In the genomic region with DNA sequence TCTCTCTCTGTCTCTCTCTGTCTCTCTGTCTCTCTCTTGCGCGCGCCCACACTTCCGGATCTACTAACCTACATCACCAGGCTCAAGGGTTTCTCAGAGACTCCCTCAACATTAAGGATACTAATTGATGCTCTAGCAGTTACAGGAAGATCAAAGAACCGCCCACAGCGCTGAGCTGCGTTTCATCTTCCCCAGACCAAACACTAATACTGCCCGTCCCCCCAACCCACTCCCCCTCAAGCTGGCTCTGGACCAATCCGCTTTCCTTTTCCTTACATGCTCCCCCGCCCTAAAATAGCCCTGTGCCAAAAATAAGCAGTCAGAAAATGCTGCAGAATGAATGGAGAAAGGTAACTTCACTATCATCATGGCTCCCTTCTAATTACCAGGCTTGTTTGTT, we compare ENCODE assay signal across 14 mouse cellular contexts.
DNase-seq lines count a peak whose midpoint lies in the region; ATAC-seq and TF ChIP-seq lines count a peak whose summit lies in the region.
"Had no signal": no experiment of that assay in that cellular context is flagged by ENCODE, and none has a peak within 500 bp of the region (broad histone marks: within the 10 kb centered on the region; RNA-seq: fewer than 3 reads in every experiment).

No protein-coding gene starts in this region.

- WGBS in hindbrain, postnatal 0 days, result 67% methylated on average over 10 of the region's 10 CpGs
- WGBS in hindbrain, embryonic 11.5 days, result 82% methylated on average over 10 of the region's 10 CpGs
- WGBS in lung, adult 2 months, result 49% methylated on average over 10 of the region's 10 CpGs
- 48% methylated on average over 10 of the region's 10 CpGs for WGBS in forebrain, embryonic 14.5 days
- WGBS in midbrain, postnatal 0 days, result 60% methylated on average over 10 of the region's 10 CpGs
- WGBS in thymus, adult 2 months, result 89% methylated on average over 10 of the region's 10 CpGs

- no peak overlapping the region for H3K4me2 ChIP-seq in hindbrain, postnatal 0 days (ENCODE audit: low read depth, low read length)
- no peak overlapping the region for H3K4me2 ChIP-seq in hindbrain, embryonic 11.5 days (replicated peaks; ENCODE audit: low read depth, low read length)
- no peak overlapping the region for H3K4me2 ChIP-seq in forebrain, embryonic 14.5 days (ENCODE audit: low read length)
- H3K4me2 ChIP-seq in midbrain, postnatal 0 days (ENCODE audit: low read depth, low read length, poor library complexity, severe bottlenecking), result no peak overlapping the region
- H3K4me2 ChIP-seq: embryonic facial prominence, embryonic 13.5 days had no signal

- H3K27me3 ChIP-seq in hindbrain, postnatal 0 days (ENCODE audit: insufficient read depth, low read length), result no peaks in the 10 kb centered on the region
- no peaks in the 10 kb centered on the region for H3K27me3 ChIP-seq in hindbrain, embryonic 11.5 days (ENCODE audit: control insufficient read depth, insufficient read depth, low read length)
- H3K27me3 ChIP-seq in forebrain, embryonic 14.5 days (replicated peaks; ENCODE audit: control insufficient read depth, insufficient read depth, low read length), result no peaks in the 10 kb centered on the region
- no peaks in the 10 kb centered on the region for H3K27me3 ChIP-seq in midbrain, postnatal 0 days (ENCODE audit: insufficient read depth, low read length)
- no peaks in the 10 kb centered on the region for H3K27me3 ChIP-seq in thymus, adult 2 months (ENCODE audit: control insufficient read depth, insufficient read depth, low read length)
- H3K27me3 ChIP-seq: CH12.LX; embryonic facial prominence, embryonic 13.5 days; Patski had no signal

- TF ChIP-seq POLR2A in lung, adult 2 months (IDR thresholded peaks at IDR 0.05; ENCODE audit: borderline replicate concordance, extremely low read depth, low read depth, low read length), result no peak
- no peak for TF ChIP-seq POLR2A in thymus, adult 2 months (IDR thresholded peaks at IDR 0.05; ENCODE audit: control insufficient read depth, extremely low read depth, insufficient read depth, low read length, poor library complexity)

- peak; percentile 36 for DNase-seq in hindbrain, postnatal 0 days (ENCODE audit: low spot score)
- no peak for DNase-seq in hindbrain, embryonic 11.5 days (ENCODE audit: low spot score)
- DNase-seq in lung, postnatal 10 days, result peak; percentile 50
- no peak for DNase-seq in lung, adult 2 months
- DNase-seq in forebrain, embryonic 14.5 days (ENCODE audit: low spot score), result peak; percentile 73
- peak; percentile 46 for DNase-seq in midbrain, postnatal 0 days (ENCODE audit: low spot score)
- DNase-seq in thymus, adult 2 months, result no peak
- DNase-seq: adrenal gland, adult 2 months; cerebellum, postnatal 25 days; heart, postnatal 10 days; thymus, postnatal 14 days had no signal

- H3K9me3 ChIP-seq in hindbrain, postnatal 0 days (ENCODE audit: low read length), result no peaks in the 10 kb centered on the region
- no peaks in the 10 kb centered on the region for H3K9me3 ChIP-seq in hindbrain, embryonic 11.5 days (ENCODE audit: control insufficient read depth, low read length)
- no peaks in the 10 kb centered on the region for H3K9me3 ChIP-seq in forebrain, embryonic 14.5 days (replicated peaks; ENCODE audit: control insufficient read depth, low read length)
- H3K9me3 ChIP-seq in midbrain, postnatal 0 days (ENCODE audit: low read length), result no peaks in the 10 kb centered on the region
- H3K9me3 ChIP-seq: embryonic facial prominence, embryonic 13.5 days had no signal

- no peak overlapping the region for H3K27ac ChIP-seq in hindbrain, postnatal 0 days
- no peak overlapping the region for H3K27ac ChIP-seq in hindbrain, embryonic 11.5 days (ENCODE audit: low read depth, low read length)
- no peak overlapping the region for H3K27ac ChIP-seq in forebrain, embryonic 14.5 days (ENCODE audit: low read depth, low read length)
- no peak overlapping the region for H3K27ac ChIP-seq in midbrain, postnatal 0 days (ENCODE audit: low read depth, low read length)
- H3K27ac ChIP-seq in thymus, adult 2 months (ENCODE audit: control insufficient read depth, insufficient read depth, low read length), result no peak overlapping the region
- H3K27ac ChIP-seq: embryonic facial prominence, embryonic 13.5 days had no signal

- H3K36me3 ChIP-seq in hindbrain, postnatal 0 days (ENCODE audit: insufficient read depth, low read length), result no peaks in the 10 kb centered on the region
- H3K36me3 ChIP-seq in hindbrain, embryonic 11.5 days (ENCODE audit: control insufficient read depth, insufficient read depth, low read length), result no peaks in the 10 kb centered on the region
- no peaks in the 10 kb centered on the region for H3K36me3 ChIP-seq in forebrain, embryonic 14.5 days (ENCODE audit: control insufficient read depth, insufficient read depth, low read length)
- no peaks in the 10 kb centered on the region for H3K36me3 ChIP-seq in midbrain, postnatal 0 days (ENCODE audit: insufficient read depth, low read length)
- no peaks in the 10 kb centered on the region for H3K36me3 ChIP-seq in thymus, adult 2 months (ENCODE audit: control insufficient read depth, insufficient read depth, low read length)
- H3K36me3 ChIP-seq: embryonic facial prominence, embryonic 13.5 days had no signal

- H3K4me1 ChIP-seq in hindbrain, postnatal 0 days (ENCODE audit: insufficient read depth, low read length), result no peaks in the 10 kb centered on the region
- no peaks in the 10 kb centered on the region for H3K4me1 ChIP-seq in hindbrain, embryonic 11.5 days (replicated peaks; ENCODE audit: control insufficient read depth, insufficient read depth, low read length)
- no peaks in the 10 kb centered on the region for H3K4me1 ChIP-seq in lung, adult 2 months (ENCODE audit: control insufficient read depth, insufficient read depth, low read length)
- H3K4me1 ChIP-seq in forebrain, embryonic 14.5 days (ENCODE audit: control insufficient read depth, insufficient read depth, low read length), result no peaks in the 10 kb centered on the region
- no peaks in the 10 kb centered on the region for H3K4me1 ChIP-seq in midbrain, postnatal 0 days (ENCODE audit: insufficient read depth, low read length)
- H3K4me1 ChIP-seq in thymus, adult 2 months (replicated peaks; ENCODE audit: control insufficient read depth, insufficient read depth, low read length), result no peaks in the 10 kb centered on the region
- H3K4me1 ChIP-seq: embryonic facial prominence, embryonic 13.5 days had no signal

- H3K4me3 ChIP-seq in hindbrain, postnatal 0 days (ENCODE audit: low read length), result no peak overlapping the region
- H3K4me3 ChIP-seq in hindbrain, embryonic 11.5 days (ENCODE audit: low read depth, low read length), result no peak overlapping the region
- H3K4me3 ChIP-seq in lung, adult 2 months (replicated peaks; ENCODE audit: extremely low read depth, low read depth, low read length), result no peak overlapping the region
- no peak overlapping the region for H3K4me3 ChIP-seq in forebrain, embryonic 14.5 days (ENCODE audit: low read depth, low read length)
- H3K4me3 ChIP-seq in midbrain, postnatal 0 days (ENCODE audit: low read depth, low read length), result no peak overlapping the region
- no peak overlapping the region for H3K4me3 ChIP-seq in thymus, adult 2 months (ENCODE audit: control insufficient read depth, insufficient read depth, low read length)
- H3K4me3 ChIP-seq: embryonic facial prominence, embryonic 13.5 days had no signal

- 0 out of 2 replicates have a peak, but pooled peaks have one; percentile 34 for ATAC-seq in hindbrain, postnatal 0 days
- no peak for ATAC-seq in hindbrain, embryonic 11.5 days (ENCODE audit: low FRiP score)
- ATAC-seq in forebrain, embryonic 14.5 days, result peak; percentile 54; the same call in 1 of the 2 replicates
- peak; percentile 34; the same call in 1 of the 2 replicates for ATAC-seq in midbrain, postnatal 0 days (ENCODE audit: low FRiP score)
- ATAC-seq: Patski had no signal

- H3K9ac ChIP-seq in hindbrain, postnatal 0 days (replicated peaks; ENCODE audit: low read length), result no peak overlapping the region
- no peak overlapping the region for H3K9ac ChIP-seq in hindbrain, embryonic 11.5 days (ENCODE audit: low read depth, low read length)
- H3K9ac ChIP-seq in forebrain, embryonic 14.5 days (ENCODE audit: low read length), result no peak overlapping the region
- H3K9ac ChIP-seq in midbrain, postnatal 0 days (replicated peaks; ENCODE audit: low read length, poor library complexity, severe bottlenecking), result no peak overlapping the region
- H3K9ac ChIP-seq: embryonic facial prominence, embryonic 13.5 days had no signal

- TF ChIP-seq CTCF in hindbrain, postnatal 0 days (IDR thresholded peaks at IDR 0.05; ENCODE audit: low read depth), result no peak
- no peak for TF ChIP-seq CTCF in lung, adult 2 months (IDR thresholded peaks at IDR 0.05; ENCODE audit: insufficient read depth, low read length)
- no peak for TF ChIP-seq CTCF in midbrain, postnatal 0 days (IDR thresholded peaks at IDR 0.05)
- no peak for TF ChIP-seq CTCF in thymus, adult 2 months (IDR thresholded peaks at IDR 0.05; ENCODE audit: borderline replicate concordance, control insufficient read depth, extremely low read depth, insufficient read depth, low read length, poor library complexity)

Comparison
In these comparisons a context has a peak if more than half of its experiments do, and no peak if none do; other contexts are left out.
1. DNase-seq: peak in hindbrain, postnatal 0 days (single experiment), lung, postnatal 10 days (single experiment), forebrain, embryonic 14.5 days (single experiment) and midbrain, postnatal 0 days (single experiment); none in hindbrain, embryonic 11.5 days (single experiment), lung, adult 2 months (single experiment) and thymus, adult 2 months (single experiment).